In the genomic region with DNA sequence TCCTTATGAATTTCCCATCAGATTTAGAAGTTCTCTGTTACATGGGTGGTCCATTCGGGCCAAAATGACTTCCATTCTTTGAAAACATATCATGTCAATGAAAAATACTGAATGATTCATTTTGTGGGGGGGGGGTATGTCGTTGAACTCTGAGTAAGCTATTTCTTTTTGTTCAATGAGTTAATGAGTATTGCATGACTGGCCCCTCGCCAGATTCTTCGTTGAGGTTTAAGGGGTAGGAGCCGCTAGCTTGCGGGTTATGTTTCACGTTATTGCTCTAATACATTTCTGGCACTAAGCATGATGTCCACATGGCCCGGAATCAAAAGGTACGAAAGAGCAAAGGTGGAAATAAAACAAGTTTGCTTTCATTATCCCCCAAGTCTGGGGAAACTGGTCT, we compare ENCODE assay signal across 28 mouse cellular contexts. TPM values are rescaled to one million over a fixed set of nuclear protein-coding genes. Genes with fewer than 3 reads are reported as not detected.
A peak's percentile ranks its signal among the peaks of the same experiment; 100 is the strongest.
DNase-seq lines count a peak whose midpoint lies in the region; ATAC-seq lines count a peak whose summit lies in the region.
"Had no signal": no experiment of that assay in that cellular context is flagged by ENCODE, and none has a peak within 500 bp of the region (broad histone marks: within the 10 kb centered on the region; RNA-seq: fewer than 3 reads in every experiment).

No protein-coding gene starts in this region.

- H3K27ac ChIP-seq in kidney, embryonic 16.5 days (ENCODE audit: low read length): no peak overlapping the region
- H3K27ac ChIP-seq: embryonic facial prominence, embryonic 12.5 days; forebrain, embryonic 13.5 days; hindbrain, embryonic 10.5 days; intestine, embryonic 15.5 days; layer of hippocampus, adult 2 months had no signal

- WGBS in kidney, embryonic 16.5 days: 59% methylated on average over 9 of the region's 9 CpGs

- no peak for ATAC-seq in kidney, embryonic 16.5 days (ENCODE audit: low FRiP score, low TSS enrichment)
- no peak for ATAC-seq in CD4-positive, CD25-positive, alpha-beta regulatory T cell, adult 4 months
- ATAC-seq: forebrain, embryonic 13.5 days; hindbrain, embryonic 16.5 days; intestine, embryonic 15.5 days; liver, postnatal 0 days had no signal

- no peaks in the 10 kb centered on the region for H3K27me3 ChIP-seq in kidney, embryonic 16.5 days (ENCODE audit: insufficient read depth, low read length)
- H3K27me3 ChIP-seq: embryonic facial prominence, embryonic 12.5 days; forebrain, embryonic 13.5 days; intestine, embryonic 15.5 days had no signal

- DNase-seq in kidney, adult 18-20 months: peak; percentile 39
- DNase-seq in NIH3T3 (ENCODE audit: low read depth): peak; percentile 27
- DNase-seq in kidney, adult 8-10 months: peak; percentile 45 to 69
- peak; percentile 48 to 77 for DNase-seq in kidney, postnatal 36 days
- DNase-seq in right cerebral cortex, postnatal 14 days: no peak
- DNase-seq: adrenal gland, postnatal 25 days; cerebellum, adult 11 months; liver, postnatal 0 days; lung, postnatal 10 days; right cerebral cortex, adult 18-20 months; thymus, postnatal 25 days had no signal

- no peak overlapping the region for H3K9ac ChIP-seq in kidney, embryonic 16.5 days (replicated peaks; ENCODE audit: low read length)
- H3K9ac ChIP-seq: embryonic facial prominence, embryonic 12.5 days; forebrain, embryonic 13.5 days; intestine, embryonic 15.5 days; liver, postnatal 0 days had no signal

- no peak overlapping the region for H3K4me3 ChIP-seq in kidney, embryonic 16.5 days (ENCODE audit: low read length)
- H3K4me3 ChIP-seq: embryonic facial prominence, embryonic 12.5 days; erythroblast, embryonic 14.5 days; forebrain, embryonic 13.5 days; hindbrain, embryonic 10.5 days; intestine, embryonic 15.5 days; layer of hippocampus, adult 2 months had no signal

- no peaks in the 10 kb centered on the region for H3K36me3 ChIP-seq in kidney, embryonic 16.5 days (ENCODE audit: insufficient read depth, low read length)
- H3K36me3 ChIP-seq: embryonic facial prominence, embryonic 12.5 days; hindbrain, embryonic 10.5 days; intestine, embryonic 15.5 days had no signal

- H3K9me3 ChIP-seq in kidney, embryonic 16.5 days (ENCODE audit: low read length): no peaks in the 10 kb centered on the region
- H3K9me3 ChIP-seq: embryonic facial prominence, embryonic 12.5 days; forebrain, embryonic 13.5 days; hindbrain, embryonic 10.5 days; intestine, embryonic 15.5 days had no signal

- no peak overlapping the region for H3K4me2 ChIP-seq in kidney, embryonic 16.5 days (replicated peaks; ENCODE audit: low read depth, low read length)
- H3K4me2 ChIP-seq: embryonic facial prominence, embryonic 12.5 days; forebrain, embryonic 13.5 days; heart, embryonic 11.5 days; intestine, embryonic 15.5 days; liver, embryonic 11.5 days; midbrain, embryonic 11.5 days had no signal

- no peaks in the 10 kb centered on the region for H3K4me1 ChIP-seq in kidney, embryonic 16.5 days (ENCODE audit: insufficient read depth, low read length)
- H3K4me1 ChIP-seq: forebrain, embryonic 13.5 days had no signal

RNA-seq across cellular contexts. Expression of a gene that starts 59.5 kb away (rescaled TPM):
- 0.08 TPM in 1 of 2 replicates, not detected in the other for polyA plus RNA-seq in kidney, embryonic 16.5 days (2015; fragmentation: Nextera tagmentation; extraction: Ambion mirVana)
- polyA plus RNA-seq in CD4-positive, CD25-positive, alpha-beta regulatory T cell, adult 4 months (2017; shearing (Covaris generic)): under 1 TPM in 1 of 2 experiments, not detected in 1; 0.63 TPM
- polyA plus RNA-seq: C2C12; erythroblast, embryonic 14.5 days; frontal cortex, adult 2 months; heart, embryonic 11.5 days; heart, postnatal 0 days; hindbrain, embryonic 10.5 days; liver, postnatal 0 days; midbrain, embryonic 11.5 days; midbrain, postnatal 0 days; neural tube, embryonic 14.5 days had no signal
